Comparison of ENCODE assay signal across 28 mouse cellular contexts in the genomic region with DNA sequence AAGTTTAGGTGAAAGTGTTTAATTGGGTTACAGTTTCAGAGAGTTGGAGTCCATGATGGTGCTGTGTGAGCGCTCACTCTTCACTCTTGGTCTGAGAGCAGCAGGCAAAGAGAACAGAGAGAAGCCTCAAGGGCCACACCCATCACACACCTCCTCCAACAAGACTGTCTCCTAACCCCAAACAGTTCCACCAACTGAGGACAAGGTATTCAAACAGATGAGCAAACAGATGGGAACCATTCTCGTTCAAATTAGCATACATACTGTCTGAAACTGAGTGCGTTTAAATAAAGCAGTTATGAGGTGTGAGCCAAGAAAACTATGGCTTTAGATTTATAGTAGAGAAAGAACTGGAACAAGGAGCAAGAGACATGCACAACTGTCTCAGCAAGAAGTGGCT. TPM values are rescaled to one million over a fixed set of nuclear protein-coding genes. Genes with fewer than 3 reads are reported as not detected.
DNase-seq lines count a peak whose midpoint lies in the region; ATAC-seq and TF ChIP-seq lines count a peak whose summit lies in the region.
"Had no signal": no experiment of that assay in that cellular context is flagged by ENCODE, and none has a peak within 500 bp of the region (broad histone marks: within the 10 kb centered on the region; RNA-seq: fewer than 3 reads in every experiment).

No protein-coding gene starts in this region.

- H3K36me3 ChIP-seq in forebrain, embryonic 14.5 days (ENCODE audit: control insufficient read depth, insufficient read depth, low read length), result peaks cover 10% of the 10 kb centered on the region
- H3K36me3 ChIP-seq in forebrain, embryonic 12.5 days (replicated peaks), result peaks cover 21% of the 10 kb centered on the region
- peaks cover 23% of the 10 kb centered on the region for H3K36me3 ChIP-seq in liver, embryonic 12.5 days
- H3K36me3 ChIP-seq in liver, postnatal 0 days (replicated peaks; ENCODE audit: insufficient read depth, low read length), result peaks cover 7% of the 10 kb centered on the region; the same call in 1 of the 2 replicates
- H3K36me3 ChIP-seq: stomach, embryonic 15.5 days had no signal

- H3K9me3 ChIP-seq in forebrain, embryonic 14.5 days (replicated peaks; ENCODE audit: control insufficient read depth, low read length), result no peaks in the 10 kb centered on the region
- H3K9me3 ChIP-seq in forebrain, embryonic 12.5 days, result no peaks in the 10 kb centered on the region
- no peaks in the 10 kb centered on the region for H3K9me3 ChIP-seq in liver, embryonic 12.5 days (replicated peaks)
- H3K9me3 ChIP-seq in liver, postnatal 0 days (ENCODE audit: low read length), result no peaks in the 10 kb centered on the region
- H3K9me3 ChIP-seq: G1E; heart, embryonic 13.5 days; limb, embryonic 13.5 days; stomach, embryonic 15.5 days had no signal

- 70% methylated on average over 3 of the region's 3 CpGs for WGBS in forebrain, embryonic 14.5 days
- 92% methylated on average over 3 of the region's 3 CpGs for WGBS in forebrain, embryonic 12.5 days
- 77% methylated on average over 3 of the region's 3 CpGs for WGBS in liver, embryonic 12.5 days (ENCODE audit: insufficient replicate concordance)
- WGBS in liver, postnatal 0 days (ENCODE audit: insufficient replicate concordance), result 79% methylated on average over 3 of the region's 3 CpGs

- TF ChIP-seq CTCF in liver, postnatal 0 days (IDR thresholded peaks at IDR 0.05; ENCODE audit: low read depth), result no peak

- no peak overlapping the region for H3K4me2 ChIP-seq in forebrain, embryonic 14.5 days (ENCODE audit: low read length)
- H3K4me2 ChIP-seq in forebrain, embryonic 12.5 days, result no peak overlapping the region
- H3K4me2 ChIP-seq in liver, embryonic 12.5 days, result no peak overlapping the region
- no peak overlapping the region for H3K4me2 ChIP-seq in liver, postnatal 0 days (ENCODE audit: low read depth, low read length)
- H3K4me2 ChIP-seq: heart, embryonic 13.5 days; hindbrain, embryonic 14.5 days; limb, embryonic 13.5 days; midbrain, embryonic 11.5 days; stomach, embryonic 15.5 days had no signal

- H3K27ac ChIP-seq in forebrain, embryonic 14.5 days (ENCODE audit: low read depth, low read length), result no peak overlapping the region; the same call in 1 of the 2 replicates
- no peak overlapping the region for H3K27ac ChIP-seq in forebrain, embryonic 12.5 days
- H3K27ac ChIP-seq in liver, embryonic 12.5 days, result peak overlapping the region; percentile 52; the same call in 1 of the 2 replicates
- H3K27ac ChIP-seq in liver, postnatal 0 days (ENCODE audit: low read depth), result no peak overlapping the region
- H3K27ac ChIP-seq: heart, embryonic 13.5 days; hindbrain, embryonic 14.5 days; limb, embryonic 13.5 days; stomach, embryonic 15.5 days had no signal

- peaks cover 6% of the 10 kb centered on the region for H3K4me1 ChIP-seq in forebrain, embryonic 14.5 days (ENCODE audit: control insufficient read depth, insufficient read depth, low read length)
- H3K4me1 ChIP-seq in forebrain, embryonic 12.5 days, result peaks cover 12% of the 10 kb centered on the region; the same call in 1 of the 2 replicates
- peaks cover 86% of the 10 kb centered on the region for H3K4me1 ChIP-seq in liver, embryonic 12.5 days
- H3K4me1 ChIP-seq in liver, postnatal 0 days (ENCODE audit: insufficient read depth), result peaks cover 19% of the 10 kb centered on the region
- H3K4me1 ChIP-seq: stomach, embryonic 15.5 days had no signal

- DNase-seq in forebrain, embryonic 14.5 days (ENCODE audit: low spot score), result peak; percentile 28
- DNase-seq in frontal cortex, adult 2 months (ENCODE audit: extremely low spot score in 1 of 2, low spot score in 1 of 2), result peak; percentile 49 to 72
- DNase-seq in frontal cortex, postnatal 10 days (ENCODE audit: low spot score in 2 of 2), result no peak
- DNase-seq in liver, postnatal 0 days, result no peak
- DNase-seq in telencephalon, adult 2 months (ENCODE audit: low read depth, low spot score), result peak; percentile 88
- no peak for DNase-seq in B cell, adult 2 months
- DNase-seq: adrenal gland, postnatal 10 days; cerebellum, adult 18-20 months; cerebellum, postnatal 14 days; gastrocnemius, postnatal 10 days; heart, postnatal 10 days; kidney, adult 9 months; kidney, postnatal 10 days; lung, postnatal 36 days; right cerebral cortex, postnatal 25 days; thymus, postnatal 36 days had no signal

- no peaks in the 10 kb centered on the region for H3K27me3 ChIP-seq in forebrain, embryonic 14.5 days (replicated peaks; ENCODE audit: control insufficient read depth, insufficient read depth, low read length)
- H3K27me3 ChIP-seq in forebrain, embryonic 12.5 days, result no peaks in the 10 kb centered on the region
- no peaks in the 10 kb centered on the region for H3K27me3 ChIP-seq in liver, embryonic 12.5 days (replicated peaks)
- H3K27me3 ChIP-seq in liver, postnatal 0 days (ENCODE audit: insufficient read depth, low read length), result no peaks in the 10 kb centered on the region
- H3K27me3 ChIP-seq: limb, embryonic 13.5 days; Patski; stomach, embryonic 15.5 days had no signal

- TF ChIP-seq EP300 in liver, postnatal 0 days (IDR thresholded peaks at IDR 0.05; ENCODE audit: low read depth), result no peak

- ATAC-seq in forebrain, embryonic 14.5 days, result no peak
- no peak for ATAC-seq in forebrain, embryonic 12.5 days (ENCODE audit: low FRiP score)
- no peak for ATAC-seq in liver, embryonic 12.5 days
- ATAC-seq in liver, postnatal 0 days, result no peak
- ATAC-seq: intestine, postnatal 0 days; midbrain, embryonic 16.5 days; Patski had no signal

- no peak overlapping the region for H3K4me3 ChIP-seq in forebrain, embryonic 14.5 days (ENCODE audit: low read depth, low read length)
- no peak overlapping the region for H3K4me3 ChIP-seq in forebrain, embryonic 12.5 days (replicated peaks)
- no peak overlapping the region for H3K4me3 ChIP-seq in liver, embryonic 12.5 days
- no peak overlapping the region for H3K4me3 ChIP-seq in liver, postnatal 0 days (ENCODE audit: low read depth, low read length)
- H3K4me3 ChIP-seq: erythroblast, embryonic 14.5 days; heart, embryonic 13.5 days; limb, embryonic 13.5 days; stomach, embryonic 15.5 days had no signal

- H3K9ac ChIP-seq in forebrain, embryonic 14.5 days (ENCODE audit: low read length), result no peak overlapping the region
- H3K9ac ChIP-seq in forebrain, embryonic 12.5 days, result no peak overlapping the region
- no peak overlapping the region for H3K9ac ChIP-seq in liver, embryonic 12.5 days
- H3K9ac ChIP-seq in liver, postnatal 0 days (replicated peaks), result no peak overlapping the region
- H3K9ac ChIP-seq: heart, embryonic 13.5 days; hindbrain, embryonic 14.5 days; limb, embryonic 13.5 days; stomach, embryonic 15.5 days had no signal

RNA-seq across cellular contexts. Expression of gene Mrpl46, which starts 13.3 kb away (rescaled TPM):
- polyA plus RNA-seq in forebrain, embryonic 14.5 days (2014; fragmentation: Nextera tagmentation; extraction: Ambion mirVana), result 65.2 and 71.4 TPM in 2 replicates
- 66.8 and 67.3 TPM in 2 replicates for polyA plus RNA-seq in forebrain, embryonic 12.5 days (2016; fragmentation: Nextera tagmentation; extraction: Ambion mirVana)
- polyA plus RNA-seq in frontal cortex, adult 2 months (2012; rRNA removed), result 34.9 and 35.3 TPM in 2 replicates
- polyA plus RNA-seq in liver, embryonic 12.5 days (2016; fragmentation: Nextera tagmentation; extraction: Ambion mirVana), result 72.2 TPM in 2 replicates
- polyA plus RNA-seq in liver, postnatal 0 days (2015; fragmentation: Nextera tagmentation; extraction: Ambion mirVana), result 36.8 and 39.7 TPM in 2 replicates

RNA-seq across cellular contexts. Expression of gene Mrps11, which starts 13.7 kb away (rescaled TPM):
- polyA plus RNA-seq in forebrain, embryonic 14.5 days (2014; fragmentation: Nextera tagmentation; extraction: Ambion mirVana), result 75.4 and 88.2 TPM in 2 replicates
- polyA plus RNA-seq in forebrain, embryonic 12.5 days (2016; fragmentation: Nextera tagmentation; extraction: Ambion mirVana), result 68.3 and 72.6 TPM in 2 replicates
- polyA plus RNA-seq in frontal cortex, adult 2 months (2012; rRNA removed), result 64.7 and 66.4 TPM in 2 replicates
- polyA plus RNA-seq in liver, embryonic 12.5 days (2016; fragmentation: Nextera tagmentation; extraction: Ambion mirVana), result 55.7 and 57.2 TPM in 2 replicates
- 23.9 and 27.2 TPM in 2 replicates for polyA plus RNA-seq in liver, postnatal 0 days (2015; fragmentation: Nextera tagmentation; extraction: Ambion mirVana)

RNA-seq across cellular contexts. Expression of gene Det1, which starts 50.4 kb away (rescaled TPM):
- polyA plus RNA-seq in forebrain, embryonic 14.5 days (2014; fragmentation: Nextera tagmentation; extraction: Ambion mirVana), result 18.7 and 20.5 TPM in 2 replicates
- 22.2 and 23.3 TPM in 2 replicates for polyA plus RNA-seq in forebrain, embryonic 12.5 days (2016; fragmentation: Nextera tagmentation; extraction: Ambion mirVana)
- polyA plus RNA-seq in frontal cortex, adult 2 months (2012; rRNA removed), result 6.5 and 7.0 TPM in 2 replicates
- polyA plus RNA-seq in liver, embryonic 12.5 days (2016; fragmentation: Nextera tagmentation; extraction: Ambion mirVana), result 13.6 and 13.7 TPM in 2 replicates
- polyA plus RNA-seq in liver, postnatal 0 days (2015; fragmentation: Nextera tagmentation; extraction: Ambion mirVana), result 7.9 and 8.1 TPM in 2 replicates

RNA-seq across cellular contexts. Expression of gene Ntrk3, which starts 58.8 kb away (rescaled TPM):
- 16.4 and 21.6 TPM in 2 replicates for polyA plus RNA-seq in forebrain, embryonic 14.5 days (2014; fragmentation: Nextera tagmentation; extraction: Ambion mirVana)
- 9.2 and 9.8 TPM in 2 replicates for polyA plus RNA-seq in forebrain, embryonic 12.5 days (2016; fragmentation: Nextera tagmentation; extraction: Ambion mirVana)
- polyA plus RNA-seq in frontal cortex, adult 2 months (2012; rRNA removed), result 72.0 and 76.9 TPM in 2 replicates
- polyA plus RNA-seq in liver, embryonic 12.5 days (2016; fragmentation: Nextera tagmentation; extraction: Ambion mirVana), result 0.24 and 0.79 TPM in 2 replicates
- 0.12 and 0.16 TPM in 2 replicates for polyA plus RNA-seq in liver, postnatal 0 days (2015; fragmentation: Nextera tagmentation; extraction: Ambion mirVana)
- polyA plus RNA-seq: erythroblast, embryonic 14.5 days; G1E had no signal

Comparison
In these comparisons a context has a peak if more than half of its experiments do, and no peak if none do; other contexts are left out.
1. DNase-seq: peak in forebrain, embryonic 14.5 days (single experiment), frontal cortex, adult 2 months (2 of 2) and telencephalon, adult 2 months (single experiment); none in frontal cortex, postnatal 10 days (0 of 2), liver, postnatal 0 days (single experiment) and B cell, adult 2 months (0 of 2).